8 mouse cellular contexts compared by ENCODE assay signal in genomic region chr13:3670039-3670438, GRCm38 (mm10). TPM values are rescaled to one million over a fixed set of nuclear protein-coding genes. Genes with fewer than 3 reads are reported as not detected.
DNase-seq lines count a peak whose midpoint lies in the region; ATAC-seq and TF ChIP-seq lines count a peak whose summit lies in the region.

No protein-coding gene starts in this region.

- H3K27ac ChIP-seq in lung, embryonic 14.5 days (ENCODE audit: low read depth): no peak overlapping the region

- no peak overlapping the region for H3ac ChIP-seq in myocyte (ENCODE audit: control insufficient read depth, insufficient read length)

- 55% methylated on average over 1 of the region's 1 CpGs for WGBS in lung, embryonic 14.5 days

- no peak for TF ChIP-seq CTCF in lung, embryonic 14.5 days (IDR thresholded peaks at IDR 0.05; ENCODE audit: low read depth)

- H3K4me3 ChIP-seq in lung, embryonic 14.5 days (ENCODE audit: low read depth, low read length): no peak overlapping the region
- H3K4me3 ChIP-seq in myocyte: no peak overlapping the region

- H3K4me1 ChIP-seq in lung, embryonic 14.5 days (ENCODE audit: insufficient read depth): no peaks in the 10 kb centered on the region

- H3K27me3 ChIP-seq in lung, embryonic 14.5 days (ENCODE audit: insufficient read depth, low read length): no peaks in the 10 kb centered on the region
- H3K27me3 ChIP-seq in myocyte (ENCODE audit: control insufficient read depth, insufficient read depth, insufficient read length): no peaks in the 10 kb centered on the region

- H3K79me2 ChIP-seq in myocyte (ENCODE audit: control insufficient read depth, insufficient read depth): no peaks in the 10 kb centered on the region

- ATAC-seq in lung, embryonic 14.5 days (ENCODE audit: insufficient read depth): no peak
- no peak for ATAC-seq in cerebellum, adult (ENCODE audit: insufficient number of reproducible peaks, low FRiP score, low TSS enrichment)

- no peaks in the 10 kb centered on the region for H3K9me3 ChIP-seq in lung, embryonic 14.5 days (ENCODE audit: low read depth, low read length)

- no peak for TF ChIP-seq POLR2A in myocyte (IDR thresholded peaks at IDR 0.05; ENCODE audit: insufficient read length, low read depth)

- peak; percentile 27 for DNase-seq in lung, embryonic 14.5 days
- DNase-seq in lung, postnatal 25 days (ENCODE audit: low spot score): no peak
- DNase-seq in gastrocnemius, adult 18-20 months (ENCODE audit: low spot score): peak; percentile 17
- DNase-seq in kidney, postnatal 25 days: peak; percentile 77 to 89
- no peak for DNase-seq in right cerebral cortex, postnatal 4 days
- DNase-seq in cerebellum, adult 9-11 months: no peak

- no peaks in the 10 kb centered on the region for H3K36me3 ChIP-seq in lung, embryonic 14.5 days (ENCODE audit: insufficient read depth)
- H3K36me3 ChIP-seq in myocyte (ENCODE audit: control insufficient read depth, insufficient read depth): no peaks in the 10 kb centered on the region

- no peak overlapping the region for H3K4me2 ChIP-seq in lung, embryonic 14.5 days
- peak overlapping the region; percentile 43 for H3K4me2 ChIP-seq in myocyte (ENCODE audit: low read depth)

- H3K9ac ChIP-seq in lung, embryonic 14.5 days: no peak overlapping the region

TF ChIP-seq in myocyte, 11 proteins besides CTCF, POLR2A, EP300 and RAD21:
- TF ChIP-seq MAX (IDR thresholded peaks at IDR 0.05; ENCODE audit: low read depth) (no peak), E2F4 (IDR thresholded peaks at IDR 0.05; ENCODE audit: insufficient read depth) (no peak), USF1 (IDR thresholded peaks at IDR 0.05; ENCODE audit: low read depth) (no peak), POLR2AphosphoS2 (IDR thresholded peaks at IDR 0.05; ENCODE audit: insufficient read length, low read depth) (no peak), TCF12 (IDR thresholded peaks at IDR 0.05; ENCODE audit: insufficient read depth, poor library complexity, severe bottlenecking) (peak; percentile 66), CEBPB (IDR thresholded peaks at IDR 0.05; ENCODE audit: insufficient read depth, poor library complexity, severe bottlenecking) (no peak), REST (IDR thresholded peaks at IDR 0.05; ENCODE audit: insufficient read depth, insufficient read length) (no peak), TCF3 (IDR thresholded peaks at IDR 0.05; ENCODE audit: insufficient read length, low read depth) (peak; percentile 78), MYOG (IDR thresholded peaks at IDR 0.05; ENCODE audit: control insufficient read depth in 1 of 3, insufficient read depth in 1 of 3, insufficient read length in 2 of 3, low read depth in 2 of 3) (peak in 2 of 3 experiments; percentile 71 to 82), SRF (IDR thresholded peaks at IDR 0.05; ENCODE audit: control insufficient read depth, insufficient read length, low read depth) (no peak), MYOD1 (IDR thresholded peaks at IDR 0.05; ENCODE audit: control insufficient read depth in 1 of 3, insufficient read length in 2 of 3, low read depth in 2 of 3) (peak; percentile 19 to 95 (median 95))
TF ChIP-seq in myocyte: peak in this region for 4.

RNA-seq across cellular contexts. Expression of gene Asb13, which starts 36.2 kb away (rescaled TPM):
- polyA plus RNA-seq in lung, embryonic 14.5 days (2014; fragmentation: Nextera tagmentation; extraction: Ambion mirVana): 10.7 and 10.8 TPM in 2 replicates
- 10 to 100 TPM; 13.5 to 13.6 TPM for total RNA-seq in gastrocnemius, adult 18-20 months (2021)
- 0.97 TPM for polyA plus RNA-seq in myocyte (2012; fragmentation: generic; extraction: Trizol)

RNA-seq across cellular contexts. Expression of gene Fam208b, which starts 59.1 kb away (rescaled TPM):
- 17.8 and 18.4 TPM in 2 replicates for polyA plus RNA-seq in lung, embryonic 14.5 days (2014; fragmentation: Nextera tagmentation; extraction: Ambion mirVana)
- 1 to 10 TPM; 8.4 to 8.6 TPM for total RNA-seq in gastrocnemius, adult 18-20 months (2021)
- polyA plus RNA-seq in myocyte (2012; fragmentation: generic; extraction: Trizol): 2.5 TPM

Comparison
In these comparisons a context has a peak if more than half of its experiments do, and no peak if none do; other contexts are left out.
1. DNase-seq: peak in lung, embryonic 14.5 days (single experiment), gastrocnemius, adult 18-20 months (single experiment) and kidney, postnatal 25 days (2 of 2); none in lung, postnatal 25 days (single experiment), right cerebral cortex, postnatal 4 days (single experiment) and cerebellum, adult 9-11 months (single experiment).